Mouse (Mus musculus) CD4-positive helper T cell, adult 2 months (primary cell): ENCODE data around the gene Mapk1ip1l.

ENCODE experiments used
- DNase-seq: peaks from one replicate; pipeline ENCODE4 v3.0.0-alpha.2; 2012; ENCODE audit warnings: low read depth, missing footprints, low spot score

The Mapk1ip1l gene

DNA sequence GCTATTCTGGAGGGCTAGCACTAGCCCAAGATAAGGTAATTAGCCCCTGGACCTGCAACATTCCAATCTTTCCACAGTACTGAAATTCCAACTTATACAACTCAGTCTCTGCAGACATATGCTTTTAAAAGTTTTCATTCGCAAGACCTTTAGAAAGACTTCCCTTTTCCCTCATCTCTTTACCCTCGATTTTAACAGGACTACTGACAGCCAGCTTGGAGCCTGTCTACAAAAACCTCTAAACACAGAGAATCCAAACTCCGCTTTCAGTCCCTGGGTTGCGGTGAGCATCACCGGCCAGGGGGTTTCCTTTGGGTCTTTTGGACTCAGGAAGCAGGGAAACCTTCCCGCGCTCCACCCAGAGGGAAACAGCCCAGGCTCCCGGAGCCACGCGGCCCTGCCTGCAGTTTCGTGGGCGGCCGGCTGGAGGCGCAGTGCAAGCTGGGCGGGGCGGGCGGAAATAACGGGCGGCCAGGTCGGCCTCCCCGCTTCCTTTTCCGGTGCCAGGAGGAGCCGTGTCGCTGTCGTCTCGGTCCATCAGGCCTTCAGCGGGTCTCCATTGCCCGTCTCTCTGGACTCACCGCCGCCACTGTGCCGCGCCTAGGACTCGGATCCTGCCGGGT, at the start of gene Mapk1ip1l:
Gene Mapk1ip1l, plus strand, starts transcription at position 482 of the 623 bp plus-strand sequence.
- DNase-seq = peak; percentile 87

- no peak for DNase-seq
These were observed 48.2 kb upstream of the Mapk1ip1l start for GRCm38 (mm10) chr14:47249839-47250238.

- DNase-seq = no peak
These were observed 33.2 kb upstream of the Mapk1ip1l start for GRCm38 (mm10) chr14:47264866-47265265.

- no peak for DNase-seq
These were observed 32.2 kb upstream of the Mapk1ip1l start for GRCm38 (mm10) chr14:47265829-47266228.

DNA sequence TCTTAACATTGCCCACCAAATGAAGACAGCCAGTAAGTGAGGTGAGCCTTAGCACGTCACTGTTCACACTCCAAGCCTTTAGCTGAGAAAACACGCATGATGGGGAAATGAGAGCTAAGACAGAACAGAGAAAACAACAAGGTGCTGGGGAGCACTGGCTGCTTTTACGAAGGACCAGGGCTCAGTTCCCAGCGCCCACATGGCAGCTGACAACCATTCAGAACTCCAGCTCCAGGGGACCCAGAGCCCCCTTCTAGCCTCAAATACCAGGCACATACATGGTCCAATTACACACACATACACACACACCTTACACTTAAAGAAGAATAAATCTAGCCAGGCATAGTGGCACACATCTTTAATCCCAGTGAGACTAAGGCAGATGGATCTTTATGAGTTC, 29.0 kb upstream of the Mapk1ip1l start:
- DNase-seq = no peak

DNA sequence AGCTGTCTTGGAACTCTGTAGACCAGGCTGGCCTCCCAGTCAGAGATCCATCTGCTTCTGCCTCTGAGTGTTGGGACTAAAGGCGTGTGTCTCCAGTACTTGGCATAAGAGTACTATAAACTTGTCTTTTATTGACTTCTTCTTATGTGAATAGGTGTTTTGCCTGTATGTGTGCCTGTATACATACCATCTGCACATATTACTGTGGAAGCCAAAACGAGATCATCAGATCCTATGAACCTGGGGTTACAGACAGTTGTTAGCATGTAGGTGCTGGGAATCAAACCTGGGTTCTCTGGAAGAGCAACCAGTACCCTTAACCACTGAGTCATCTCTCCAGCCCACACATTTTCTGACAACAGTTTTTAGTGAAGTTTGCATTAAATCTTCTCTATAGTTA, 28.4 kb upstream of the Mapk1ip1l start:
- DNase-seq = no peak

GRCm38 (mm10) chr14:47273751-47274150, 24.3 kb upstream of the Mapk1ip1l start:
- no peak for DNase-seq

- no peak for DNase-seq
These were observed 22.6 kb upstream of the Mapk1ip1l start for GRCm38 (mm10) chr14:47275417-47275816.

DNA sequence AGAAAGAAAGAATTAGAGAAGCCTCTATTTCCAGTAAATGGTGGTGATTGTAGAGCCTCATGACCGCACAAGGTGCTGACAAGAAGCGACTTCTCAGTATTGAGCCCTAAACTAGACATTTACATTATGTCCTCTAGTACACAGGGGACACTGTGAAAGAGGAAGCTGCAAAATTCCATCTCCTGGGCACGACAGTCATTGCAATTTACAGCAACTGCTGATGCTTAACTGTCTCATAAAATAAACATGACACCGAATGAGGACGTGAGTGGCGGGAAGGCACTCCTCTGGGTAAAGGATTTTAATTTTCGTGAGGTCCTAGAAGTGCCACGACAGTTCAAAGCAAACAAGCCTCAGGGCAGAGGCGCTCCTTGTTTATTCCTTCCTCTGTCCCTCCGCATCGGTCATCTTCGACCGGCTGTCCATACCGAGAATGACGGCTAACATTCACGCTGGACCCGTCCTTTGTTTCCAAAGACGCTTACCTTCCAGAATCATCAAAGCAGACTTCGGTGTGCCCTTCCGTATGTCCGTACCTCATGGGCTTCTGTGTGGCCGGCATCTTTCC, 21.9 kb upstream of the Mapk1ip1l start:
- peak; percentile 40 for DNase-seq

- peak; percentile 96 for DNase-seq
These were observed 21.3 kb upstream of the Mapk1ip1l start, which contains the start of the genes Wdhd1 and Socs4 for GRCm38 (mm10) chr14:47276637-47277393. Wdhd1 (minus strand) TSS chr14:47276857. Socs4 (plus strand) TSS chr14:47276931.

GRCm38 (mm10) chr14:47279058-47279457, 19.0 kb upstream of the Mapk1ip1l start:
- no peak for DNase-seq

DNA sequence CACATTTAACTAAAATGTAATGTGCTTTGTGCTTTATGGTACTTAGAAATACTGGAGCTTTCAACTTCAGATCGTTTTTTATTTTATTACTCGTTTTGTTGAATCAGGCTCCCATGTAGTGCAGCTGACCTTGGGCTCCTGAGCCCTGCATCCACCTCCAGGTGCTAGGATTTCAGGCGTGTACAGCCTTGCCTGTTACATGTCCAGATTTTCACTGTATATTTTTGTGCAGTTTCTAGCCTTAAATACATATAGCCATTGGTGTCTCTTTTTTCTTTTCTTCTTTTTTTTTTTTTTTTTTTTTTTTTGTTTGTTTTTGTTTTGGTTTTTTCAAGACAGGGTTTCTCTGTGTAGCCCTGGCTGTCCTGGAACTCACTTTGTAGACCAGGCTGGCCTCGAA, 16.5 kb upstream of the Mapk1ip1l start:
- DNase-seq = no peak

DNA sequence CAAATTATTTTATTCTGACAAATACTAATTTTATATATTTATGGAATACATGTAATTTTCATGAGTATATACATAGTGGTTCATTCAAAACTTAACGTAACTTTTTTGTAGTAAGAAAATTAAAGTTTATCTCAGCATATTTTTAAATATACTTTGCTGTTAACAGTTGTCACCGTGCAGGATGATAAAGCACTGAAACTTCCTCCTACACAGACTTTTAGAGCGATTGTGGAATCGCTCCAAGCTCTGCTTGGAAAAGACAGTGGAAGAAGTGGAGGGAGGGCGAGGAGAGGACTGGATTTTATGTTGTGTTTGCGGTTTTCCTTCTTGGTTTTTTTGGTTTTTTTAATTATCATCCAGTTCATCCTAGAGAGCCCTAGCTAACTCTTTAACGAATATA, 14.5 kb upstream of the Mapk1ip1l start:
- DNase-seq = no peak

DNA sequence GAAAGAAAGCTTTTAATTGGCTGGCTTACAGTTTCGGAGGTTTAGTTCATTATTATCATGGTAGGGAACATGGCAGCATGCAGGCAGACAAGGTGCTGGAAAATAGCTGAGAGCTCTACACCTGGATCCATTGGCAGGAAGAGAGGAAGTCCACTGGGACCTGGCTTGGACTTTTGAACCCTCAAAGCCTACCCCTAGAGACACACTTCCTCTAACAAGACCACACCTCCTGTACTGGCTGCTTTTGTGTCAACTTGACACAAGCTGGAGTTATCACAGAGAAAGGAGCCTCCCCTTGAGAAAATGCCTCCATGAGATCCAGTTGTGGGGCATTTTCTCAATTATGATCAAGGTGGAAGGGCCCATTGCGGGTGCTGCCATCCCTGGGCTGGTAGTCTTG, 12.8 kb upstream of the Mapk1ip1l start:
- no peak for DNase-seq

GRCm38 (mm10) chr14:47286215-47286614, 11.9 kb upstream of the Mapk1ip1l start:
- DNase-seq = no peak

GRCm38 (mm10) chr14:47287021-47287420, 11.0 kb upstream of the Mapk1ip1l start:
- no peak for DNase-seq

DNA sequence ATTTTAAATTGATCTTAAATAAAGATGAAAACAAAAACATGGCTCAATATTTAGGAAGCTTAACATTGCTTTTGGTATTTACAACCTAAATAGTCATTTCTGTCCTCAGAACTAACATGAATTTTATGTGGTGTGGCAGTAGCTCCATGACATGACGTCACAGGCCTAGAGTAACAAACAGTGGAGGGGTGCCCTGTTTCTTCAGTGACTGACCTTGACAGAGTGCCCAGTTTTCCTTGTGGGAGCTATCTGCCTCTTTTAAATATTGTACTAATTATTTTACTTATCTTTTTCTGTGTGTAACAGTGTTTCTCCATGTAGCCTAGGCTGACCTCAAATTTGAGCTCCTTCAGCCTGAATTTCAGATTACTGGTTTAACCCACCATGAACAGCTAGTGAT, 6.3 kb upstream of the Mapk1ip1l start:
- no peak for DNase-seq

GRCm38 (mm10) chr14:47294136-47294535, 3.9 kb upstream of the Mapk1ip1l start:
- DNase-seq = no peak

GRCm38 (mm10) chr14:47296232-47296631, 1.8 kb upstream of the Mapk1ip1l start:
- no peak for DNase-seq

- no peak for DNase-seq
These were observed 334 bp downstream of the Mapk1ip1l start for GRCm38 (mm10) chr14:47298408-47298792.

DNA sequence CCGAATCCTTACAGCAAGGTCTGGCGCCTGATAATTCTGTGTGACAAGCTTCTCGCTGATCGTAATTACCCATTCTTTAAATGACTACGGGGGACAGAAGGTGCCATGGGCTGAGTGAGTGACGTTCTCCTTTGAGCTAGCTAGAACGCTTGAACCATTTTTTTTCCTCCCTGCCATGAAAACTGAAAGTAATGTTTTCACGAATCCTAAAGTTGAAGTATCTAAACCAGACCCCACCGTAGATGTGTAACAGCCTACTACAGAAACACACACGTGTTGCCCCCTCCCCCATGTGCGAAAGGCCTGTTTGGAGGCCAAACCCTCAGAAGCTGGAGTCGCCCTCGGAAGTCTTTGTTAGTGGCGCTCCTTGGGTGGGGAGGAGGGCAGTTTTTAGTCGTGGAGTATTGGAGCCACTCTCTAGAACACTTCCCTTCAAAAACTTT, 774 bp downstream of the Mapk1ip1l start:
- DNase-seq = peak; percentile 69

DNA sequence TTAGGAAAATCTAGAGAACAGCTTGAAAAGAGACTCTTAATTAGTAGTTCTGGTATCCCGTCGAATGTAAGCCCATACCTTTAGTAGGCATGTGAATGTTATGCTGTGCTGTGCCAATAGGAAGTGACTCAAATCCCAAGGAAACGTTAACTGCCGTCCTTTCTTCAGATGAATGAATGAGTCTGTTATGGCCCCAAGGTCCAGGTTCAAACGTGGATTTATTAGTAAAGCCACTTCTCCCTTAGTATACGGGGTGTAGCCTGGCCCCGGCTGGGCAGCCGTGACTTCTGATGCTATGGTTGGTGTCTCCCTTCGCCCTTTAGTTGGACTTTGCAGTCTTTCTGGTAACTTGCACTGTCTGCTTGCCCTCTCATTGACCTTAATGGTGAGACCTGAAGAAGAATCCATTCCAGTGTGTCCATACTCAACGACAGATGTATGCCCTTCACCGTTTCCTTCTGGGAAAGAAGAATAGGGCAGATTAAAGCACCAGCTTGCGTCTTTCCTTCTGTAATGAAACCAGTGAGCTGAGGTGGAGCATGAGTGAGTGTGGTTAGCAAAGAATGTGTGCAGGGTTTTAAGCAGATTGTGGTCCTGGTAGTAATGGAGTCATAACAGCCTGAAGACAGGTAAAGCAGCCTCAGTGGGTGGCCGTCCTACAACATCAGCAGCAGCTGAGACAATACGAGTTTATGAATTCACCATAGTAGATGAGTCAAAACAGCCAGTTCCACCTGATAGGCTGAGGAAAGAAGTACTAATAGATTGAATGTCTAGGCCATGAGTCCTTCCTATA, 5.0 kb downstream of the Mapk1ip1l start:
- DNase-seq = no peak
